Mouse (Mus musculus): ENCODE measurements around the gene Gcc2. TPM values are rescaled to one million over a fixed set of nuclear protein-coding genes. Genes with fewer than 3 reads are reported as not detected.
"Not testable (repeated sequence)": the region's sequence is repeated elsewhere in the genome, so short reads cannot be mapped to it uniquely, and the experiment has no call there.

Gcc2 gene
- polyA plus RNA-seq, 1 experiment from 2014 or later: 34.1 TPM

DNA sequence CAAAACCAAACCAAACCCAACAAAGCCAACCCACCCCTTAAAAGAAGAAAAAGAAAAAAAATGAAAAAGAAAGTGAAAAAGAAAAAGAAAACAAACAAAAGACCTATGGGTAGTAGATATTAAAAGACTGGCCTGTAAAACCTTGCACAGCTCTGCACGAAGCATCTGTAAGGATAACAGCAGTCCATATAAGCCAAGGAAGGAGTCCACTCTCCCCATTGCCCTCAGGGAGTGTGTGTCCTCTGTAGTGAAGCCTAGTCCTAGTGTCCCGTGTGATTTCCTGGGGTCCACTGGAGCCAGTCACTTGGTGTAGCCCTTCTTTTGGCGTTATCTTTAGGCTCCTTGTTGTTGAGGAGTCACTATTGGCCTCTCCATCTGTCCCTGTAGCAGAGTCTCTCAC lies 25.3 kb upstream of the Gcc2 start:
- WGBS: 48% methylated on average over 3 of the region's 3 CpGs
- H3K4me1 ChIP-seq (ENCODE audit: control insufficient read depth, insufficient read depth, low read length); H3K27me3 ChIP-seq (ENCODE audit: control insufficient read depth, insufficient read depth, low read length); H3K9ac ChIP-seq (ENCODE audit: low read length); H3K4me3 ChIP-seq (ENCODE audit: low read length); H3K27ac ChIP-seq (ENCODE audit: low read length); H3K4me2 ChIP-seq (ENCODE audit: low read depth, low read length); H3K36me3 ChIP-seq (ENCODE audit: control insufficient read depth, insufficient read depth); ATAC-seq (replicated peaks; ENCODE audit: extremely low read depth, insufficient read depth, low FRiP score): not testable (repeated sequence)
- peaks cover 14% of the 10 kb centered on the region for H3K9me3 ChIP-seq (replicated peaks; ENCODE audit: control insufficient read depth, low read length)

DNA sequence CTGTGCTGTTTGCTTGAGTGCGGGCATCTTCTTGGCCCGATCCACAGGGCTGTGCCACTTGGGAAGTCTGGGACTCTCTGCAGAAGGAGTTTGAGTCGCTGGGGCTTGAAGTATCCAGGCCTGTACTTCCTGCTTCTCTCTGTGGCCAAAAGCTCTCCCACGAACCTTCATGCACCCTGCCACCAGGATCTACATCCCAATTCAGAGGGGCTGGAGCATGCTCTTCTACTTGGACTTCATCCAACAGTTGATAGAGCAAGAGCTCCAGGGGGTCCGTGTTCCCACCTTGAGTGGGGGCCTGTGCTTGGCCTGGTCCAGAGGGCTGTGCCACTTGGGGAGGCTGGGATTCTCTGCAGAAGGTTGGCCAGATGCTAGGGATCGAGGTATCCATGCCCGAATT lies 24.2 kb upstream of the Gcc2 start:
- H3K27ac ChIP-seq (ENCODE audit: low read length): not testable (repeated sequence)
- 74% methylated on average over 5 of the region's 7 CpGs for WGBS

DNA sequence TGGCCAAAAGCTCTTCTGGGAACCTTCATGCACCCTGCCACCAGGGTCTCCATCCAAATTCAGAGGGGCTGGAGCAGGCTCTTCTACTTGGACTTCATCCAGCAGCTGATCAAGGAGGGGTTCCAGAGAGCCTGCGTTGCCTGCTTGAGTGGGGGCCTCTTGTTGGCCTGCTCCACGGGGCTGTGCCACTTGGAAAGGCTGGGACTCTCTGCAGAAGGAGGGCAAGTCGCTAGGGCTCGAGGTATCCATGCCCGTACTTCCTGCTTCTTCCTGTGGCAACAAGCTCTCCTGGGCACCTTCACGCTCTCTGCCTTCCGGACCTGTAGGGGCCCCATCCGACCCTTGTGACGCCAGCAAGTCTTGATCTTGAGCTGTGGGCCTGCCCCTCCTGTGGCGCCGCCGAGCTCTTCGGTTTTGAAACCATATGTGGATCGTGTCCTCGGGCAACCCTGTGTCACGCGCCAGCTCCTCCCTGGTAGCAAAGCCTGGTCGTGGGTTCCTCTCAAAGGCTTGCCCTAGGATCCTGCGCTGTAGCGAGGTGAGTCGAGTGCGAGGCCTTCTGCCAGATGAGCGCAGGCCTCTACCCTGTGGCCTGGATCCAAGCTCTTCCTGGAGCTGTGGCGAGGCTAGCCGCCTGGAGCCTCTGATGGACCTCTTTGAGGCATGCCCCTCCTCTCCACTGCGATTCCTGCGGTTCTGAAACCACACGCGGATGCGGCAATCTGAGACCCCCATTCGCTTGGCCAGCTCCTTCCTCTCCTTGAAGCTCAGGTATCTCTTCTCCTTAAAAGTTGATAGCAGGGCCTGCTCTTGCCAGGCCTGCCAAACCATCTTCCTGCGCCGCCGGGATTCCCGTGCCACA lies 23.3 kb upstream of the Gcc2 start:
- not testable (repeated sequence) for H3K27ac ChIP-seq (ENCODE audit: low read length); H3K36me3 ChIP-seq (ENCODE audit: control insufficient read depth, insufficient read depth); H3K27me3 ChIP-seq (ENCODE audit: control insufficient read depth, insufficient read depth, low read length); H3K4me2 ChIP-seq (ENCODE audit: low read depth, low read length); H3K9ac ChIP-seq (ENCODE audit: low read length); H3K4me3 ChIP-seq (ENCODE audit: low read length); H3K4me1 ChIP-seq (ENCODE audit: control insufficient read depth, insufficient read depth, low read length)
- 80% methylated on average over 31 of the region's 35 CpGs for WGBS
- peak; percentile 78 for ATAC-seq (replicated peaks; ENCODE audit: extremely low read depth, insufficient read depth, low FRiP score)
- H3K9me3 ChIP-seq (replicated peaks; ENCODE audit: control insufficient read depth, low read length): peaks cover 16% of the 10 kb centered on the region

More for the DNA sequence above, 24.2 kb upstream of the Gcc2 start:
- peak; percentile 17; the same call in 1 of the 2 replicates for ATAC-seq (replicated peaks; ENCODE audit: extremely low read depth, insufficient read depth, low FRiP score)
- not testable (repeated sequence) for H3K9ac ChIP-seq (ENCODE audit: low read length); H3K4me1 ChIP-seq (ENCODE audit: control insufficient read depth, insufficient read depth, low read length); H3K36me3 ChIP-seq (ENCODE audit: control insufficient read depth, insufficient read depth); H3K4me3 ChIP-seq (ENCODE audit: low read length); H3K4me2 ChIP-seq (ENCODE audit: low read depth, low read length); H3K27me3 ChIP-seq (ENCODE audit: control insufficient read depth, insufficient read depth, low read length)
- peaks cover 14% of the 10 kb centered on the region for H3K9me3 ChIP-seq (replicated peaks; ENCODE audit: control insufficient read depth, low read length)

DNA sequence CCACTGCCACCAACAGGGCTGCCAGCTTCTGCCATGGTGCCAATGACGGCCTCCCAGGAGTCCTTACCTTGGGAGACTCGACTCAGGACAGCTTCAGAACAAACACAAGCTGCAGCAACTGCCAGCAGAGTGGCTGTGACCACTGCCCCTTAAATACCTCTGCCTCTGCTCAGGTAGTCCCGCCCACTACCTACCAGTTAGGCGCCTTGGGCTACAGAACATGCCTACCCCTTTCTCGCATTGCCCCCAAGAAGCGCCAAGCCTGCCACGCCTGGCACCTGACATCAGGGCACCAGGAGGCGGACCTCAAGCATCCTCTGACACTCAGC lies 22.7 kb upstream of the Gcc2 start, which contains the start of gene Duxf3:
Gene Duxf3 (minus strand): TSS at position 35 of the 329 bp plus-strand sequence.
- H3K4me3 ChIP-seq (ENCODE audit: low read length); H3K27me3 ChIP-seq (ENCODE audit: control insufficient read depth, insufficient read depth, low read length); H3K9ac ChIP-seq (ENCODE audit: low read length); H3K36me3 ChIP-seq (ENCODE audit: control insufficient read depth, insufficient read depth); H3K4me2 ChIP-seq (ENCODE audit: low read depth, low read length); H3K27ac ChIP-seq (ENCODE audit: low read length); H3K4me1 ChIP-seq (ENCODE audit: control insufficient read depth, insufficient read depth, low read length): not testable (repeated sequence)
- 71% methylated on average over 7 of the region's 8 CpGs for WGBS
- peaks cover 16% of the 10 kb centered on the region for H3K9me3 ChIP-seq (replicated peaks; ENCODE audit: control insufficient read depth, low read length)
- ATAC-seq (replicated peaks; ENCODE audit: extremely low read depth, insufficient read depth, low FRiP score): peak; percentile 41; the same call in 1 of the 2 replicates

DNA sequence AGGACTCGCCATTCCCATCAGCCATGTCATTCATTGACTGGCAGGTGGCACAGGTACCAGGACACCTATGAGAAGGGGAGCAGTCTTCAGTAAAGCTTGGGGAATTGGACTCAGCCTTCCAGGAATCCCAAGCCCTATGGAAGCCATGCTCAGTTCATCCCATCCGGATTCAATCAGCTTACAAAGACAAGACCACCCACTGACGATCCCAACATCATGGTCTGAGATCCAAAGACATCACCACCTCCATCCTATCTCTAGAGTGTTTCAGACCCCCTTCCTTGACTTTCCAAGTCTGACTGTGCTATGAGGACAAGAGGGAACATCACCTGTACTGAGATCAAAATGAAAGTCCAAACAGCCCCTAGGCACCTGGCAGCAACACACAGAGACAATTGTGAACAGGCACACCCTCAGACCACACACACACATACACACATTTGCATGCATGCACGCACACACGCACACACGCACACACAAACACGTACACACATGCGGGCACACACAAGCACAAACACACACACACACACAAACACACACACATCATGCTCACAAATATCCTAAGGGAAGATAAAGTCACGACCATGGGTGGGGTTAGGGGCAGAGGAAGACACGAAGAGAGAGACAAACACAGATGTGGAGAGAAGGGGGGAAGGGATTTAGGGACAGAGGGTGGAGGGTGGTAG lies 22.1 kb upstream of the Gcc2 start:
- H3K4me3 ChIP-seq (ENCODE audit: low read length); H3K36me3 ChIP-seq (ENCODE audit: control insufficient read depth, insufficient read depth); H3K27me3 ChIP-seq (ENCODE audit: control insufficient read depth, insufficient read depth, low read length); H3K4me2 ChIP-seq (ENCODE audit: low read depth, low read length); H3K9ac ChIP-seq (ENCODE audit: low read length); H3K27ac ChIP-seq (ENCODE audit: low read length); H3K4me1 ChIP-seq (ENCODE audit: control insufficient read depth, insufficient read depth, low read length): not testable (repeated sequence)
- WGBS: 66% methylated on average over 9 of the region's 10 CpGs
- peak; percentile 19; the same call in 1 of the 2 replicates for ATAC-seq (replicated peaks; ENCODE audit: extremely low read depth, insufficient read depth, low FRiP score)
- peaks cover 16% of the 10 kb centered on the region for H3K9me3 ChIP-seq (replicated peaks; ENCODE audit: control insufficient read depth, low read length)

DNA sequence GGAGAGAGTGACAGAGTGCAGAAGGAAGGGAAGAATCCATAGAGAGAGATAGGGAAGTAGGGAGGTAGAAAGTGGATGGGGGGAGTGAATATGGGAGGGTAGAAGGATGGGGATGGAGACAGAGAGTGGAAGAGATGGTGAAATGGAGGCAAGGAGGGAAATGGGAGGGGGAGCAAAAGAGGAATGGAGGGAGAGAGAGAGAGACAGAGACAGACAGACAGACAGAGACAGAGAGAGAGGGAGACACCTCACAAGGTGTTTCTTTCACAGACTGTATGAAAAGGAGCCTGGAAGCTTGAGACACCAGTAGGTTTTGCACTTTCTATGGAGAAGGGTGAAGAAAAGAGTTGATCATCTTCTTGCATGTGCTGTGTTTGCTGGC lies 21.6 kb upstream of the Gcc2 start:
- ATAC-seq (replicated peaks; ENCODE audit: extremely low read depth, insufficient read depth, low FRiP score); H3K4me3 ChIP-seq (ENCODE audit: low read length): not testable (repeated sequence)

DNA sequence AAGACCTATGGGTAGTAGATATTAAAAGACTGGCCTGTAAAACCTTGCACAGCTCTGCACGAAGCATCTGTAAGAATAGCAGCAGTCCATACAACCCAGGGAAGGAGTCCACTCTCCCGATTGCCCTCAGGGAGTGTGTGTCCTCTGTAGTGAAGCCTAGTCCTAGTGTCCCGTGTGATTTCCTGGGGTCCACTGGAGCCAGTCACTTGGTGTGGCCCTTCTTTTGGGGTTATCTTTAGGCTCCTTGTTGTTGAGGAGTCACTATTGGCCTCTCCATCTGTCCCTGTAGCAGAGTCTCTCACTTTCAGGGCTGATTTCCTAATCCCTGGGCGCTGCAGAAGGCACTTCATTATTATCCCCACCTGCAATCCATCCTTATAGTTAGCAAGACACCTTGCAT lies 20.3 kb upstream of the Gcc2 start:
- ATAC-seq (replicated peaks; ENCODE audit: extremely low read depth, insufficient read depth, low FRiP score); H3K36me3 ChIP-seq (ENCODE audit: control insufficient read depth, insufficient read depth); H3K27me3 ChIP-seq (ENCODE audit: control insufficient read depth, insufficient read depth, low read length); H3K9ac ChIP-seq (ENCODE audit: low read length); H3K4me2 ChIP-seq (ENCODE audit: low read depth, low read length); H3K4me3 ChIP-seq (ENCODE audit: low read length); H3K4me1 ChIP-seq (ENCODE audit: control insufficient read depth, insufficient read depth, low read length); H3K27ac ChIP-seq (ENCODE audit: low read length): not testable (repeated sequence)
- peaks cover 23% of the 10 kb centered on the region for H3K9me3 ChIP-seq (replicated peaks; ENCODE audit: control insufficient read depth, low read length)
- WGBS: 82% methylated on average over 4 of the region's 4 CpGs

More for the DNA sequence above, 21.6 kb upstream of the Gcc2 start:
- H3K9ac ChIP-seq (ENCODE audit: low read length); H3K4me2 ChIP-seq (ENCODE audit: low read depth, low read length); H3K4me1 ChIP-seq (ENCODE audit: control insufficient read depth, insufficient read depth, low read length); H3K27ac ChIP-seq (ENCODE audit: low read length); H3K27me3 ChIP-seq (ENCODE audit: control insufficient read depth, insufficient read depth, low read length); H3K36me3 ChIP-seq (ENCODE audit: control insufficient read depth, insufficient read depth): not testable (repeated sequence)
- H3K9me3 ChIP-seq (replicated peaks; ENCODE audit: control insufficient read depth, low read length): peaks cover 19% of the 10 kb centered on the region

DNA sequence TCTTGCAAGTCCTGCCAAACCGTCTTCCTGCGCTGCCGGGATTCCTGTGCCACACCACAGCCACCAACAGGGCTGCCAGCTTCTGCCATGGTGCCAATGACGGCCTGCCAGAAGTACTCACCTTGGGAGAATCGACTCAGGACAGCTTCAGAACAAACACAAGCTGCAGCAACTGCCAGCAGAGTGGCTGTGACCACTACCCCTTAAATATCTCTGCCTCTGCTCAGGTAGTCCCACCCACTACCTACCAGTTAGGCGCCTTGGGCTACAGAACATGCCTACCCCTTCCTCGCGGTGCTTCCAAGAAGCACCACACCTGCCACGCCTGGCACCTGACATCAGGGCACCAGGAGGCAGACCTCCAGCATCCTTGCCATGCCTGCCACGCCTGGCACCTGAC lies 18.7 kb upstream of the Gcc2 start, which contains the start of gene Gm4981:
Gene Gm4981 (minus strand): TSS at position 89 of the 400 bp plus-strand sequence.
- Histone ChIP-seq H3K4me3 (ENCODE audit: low read length) (no peak within 1 kb of the TSS), H3K4me1 (ENCODE audit: control insufficient read depth, insufficient read depth, low read length) (no peaks in the 10 kb centered on the region), H3K36me3 (ENCODE audit: control insufficient read depth, insufficient read depth) (no peaks in the 10 kb centered on the region), H3K9me3 (replicated peaks; ENCODE audit: control insufficient read depth, low read length) (peaks cover 18% of the 10 kb centered on the region), H3K27ac (ENCODE audit: low read length) (no peak within 1 kb of the TSS), H3K4me2 (ENCODE audit: low read depth, low read length) (no peak within 1 kb of the TSS), H3K9ac (ENCODE audit: low read length) (no peak within 1 kb of the TSS), H3K27me3 (ENCODE audit: control insufficient read depth, insufficient read depth, low read length) (no peaks in the 10 kb centered on the region)
- ATAC-seq (replicated peaks; ENCODE audit: extremely low read depth, insufficient read depth, low FRiP score): no peak
- 81% methylated on average over 10 of the region's 10 CpGs for WGBS

DNA sequence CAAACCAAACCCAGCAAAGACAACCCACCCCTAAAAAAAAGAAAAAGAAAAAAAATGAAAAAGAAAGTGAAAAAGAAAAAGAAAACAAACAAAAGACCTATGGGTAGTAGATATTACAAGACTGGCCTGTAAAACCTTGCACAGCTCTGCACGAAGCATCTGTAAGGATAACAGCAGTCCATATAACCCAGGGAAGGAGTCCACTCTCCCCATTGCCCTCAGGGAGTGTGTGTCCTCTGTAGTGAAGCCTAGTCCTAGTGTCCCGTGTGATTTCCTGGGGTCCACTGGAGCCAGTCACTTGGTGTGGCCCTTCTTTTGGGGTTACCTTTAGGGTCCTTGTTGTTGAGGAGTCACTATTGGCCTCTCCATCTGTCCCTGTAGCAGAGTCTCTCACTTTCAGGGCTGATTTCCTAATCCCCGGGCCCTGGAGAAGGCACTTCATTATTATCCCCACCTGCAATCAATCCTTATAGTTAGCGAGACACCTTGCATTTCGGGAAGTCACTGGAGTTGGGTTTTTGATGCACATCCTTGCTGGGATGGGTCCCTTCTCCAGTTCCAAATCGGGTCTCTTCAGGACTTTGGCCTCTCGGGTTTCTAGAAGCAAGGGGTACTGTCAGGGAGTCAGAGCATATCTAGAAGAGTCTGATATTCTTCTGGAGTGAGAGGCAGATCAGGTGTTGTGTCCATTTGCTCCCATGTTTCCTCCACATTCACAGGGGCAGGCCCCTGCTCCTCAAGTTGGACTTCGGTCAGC lies 16.1 kb upstream of the Gcc2 start:
- H3K4me3 ChIP-seq (ENCODE audit: low read length); H3K27ac ChIP-seq (ENCODE audit: low read length); H3K9ac ChIP-seq (ENCODE audit: low read length); H3K4me1 ChIP-seq (ENCODE audit: control insufficient read depth, insufficient read depth, low read length); H3K9me3 ChIP-seq (replicated peaks; ENCODE audit: control insufficient read depth, low read length); H3K4me2 ChIP-seq (ENCODE audit: low read depth, low read length); H3K27me3 ChIP-seq (ENCODE audit: control insufficient read depth, insufficient read depth, low read length); H3K36me3 ChIP-seq (ENCODE audit: control insufficient read depth, insufficient read depth): not testable (repeated sequence)
- WGBS: 75% methylated on average over 7 of the region's 8 CpGs
- peak; percentile 81 for ATAC-seq (replicated peaks; ENCODE audit: extremely low read depth, insufficient read depth, low FRiP score)

Measured in heart, embryonic 16.5 days (tissue).